Mouse (Mus musculus): ENCODE data around the gene Lrrc10.

- TF ChIP-seq HCFC1 (IDR thresholded peaks at IDR 0.05; ENCODE audit: borderline replicate concordance, insufficient read depth, low read length), result no peak
- no peak for TF ChIP-seq CHD2 (IDR thresholded peaks at IDR 0.05; ENCODE audit: low read depth, low read length)
- TF ChIP-seq ZC3H11A (IDR thresholded peaks at IDR 0.05; ENCODE audit: borderline replicate concordance, low read depth, low read length), result no peak
These were observed 28.0 kb downstream of the Lrrc10 start for GRCm38 (mm10) chr10:117073176-117073575.

Data from ES-E14 (cell line).